Mouse (Mus musculus) cerebellum, adult 2 months (tissue): ENCODE measurements around the gene Atp8b4. TPM values are rescaled to one million over a fixed set of nuclear protein-coding genes. Genes with fewer than 3 reads are reported as not detected.
A peak's percentile ranks its signal among the peaks of the same experiment; 100 is the strongest.

Experiments used
- DNase-seq, 2 experiments: peaks; one replicate each; pipeline ENCODE4 v3.0.0; 2021
- H3K27ac ChIP-seq: fragments of 200-500 bp; 2 replicates; pipeline ENCODE4 v1.5.1; 2012; ENCODE audit warnings: low read length, control low read depth, inconsistent platforms; ENCODE audit not compliant: insufficient read depth
- H3K27me3 ChIP-seq: fragments of 200-500 bp; 2 replicates; pipeline ENCODE4 v1.6.1; 2012; ENCODE audit warnings: inconsistent platforms, mild to moderate bottlenecking, low read length, moderate library complexity; ENCODE audit not compliant: control insufficient read depth, insufficient read depth
- H3K4me1 ChIP-seq: fragments of 200-500 bp; 2 replicates; pipeline ENCODE4 v1.6.1; 2011; ENCODE audit warnings: low read length; ENCODE audit not compliant: control insufficient read depth, insufficient read depth
- H3K4me3 ChIP-seq: fragments of 200-500 bp; replicated peaks from 2 replicates; pipeline ENCODE3; 2011; ENCODE audit warnings: mild to moderate bottlenecking, low read depth, low read length, control low read depth; ENCODE audit not compliant: insufficient read depth
- CTCF ChIP-seq: fragments of 200-500 bp; IDR thresholded peaks from 2 replicates; pipeline ENCODE4 v1.5.1; 2011; ENCODE audit warnings: low read depth, mild to moderate bottlenecking, control low read depth, low read length, moderate library complexity, borderline replicate concordance; ENCODE audit not compliant: insufficient read depth
- POLR2A ChIP-seq: fragments of 200-500 bp; IDR thresholded peaks from 2 replicates; pipeline ENCODE4 v1.6.1; 2011; ENCODE audit warnings: low read length, control low read depth, borderline replicate concordance; ENCODE audit not compliant: insufficient read depth
- WGBS: fragments of 180-500 bp; shearing (Covaris S2); methylation state at CpG from one replicate; pipeline ENCODE4 v1.1.7; 2018; 5-methylcytosine and 5-hydroxymethylcytosine counted together
- polyA plus RNA-seq: library from polyadenylated mRNA; depleted of rRNA; stranded (reverse); fragments of >200 nt; gene quantifications from 2 replicates; pipeline ENCODE4 v1.2.3, GENCODE M21; 2012

Atp8b4 gene
- polyA plus RNA-seq, 1 experiment, result 0.02 TPM

DNA sequence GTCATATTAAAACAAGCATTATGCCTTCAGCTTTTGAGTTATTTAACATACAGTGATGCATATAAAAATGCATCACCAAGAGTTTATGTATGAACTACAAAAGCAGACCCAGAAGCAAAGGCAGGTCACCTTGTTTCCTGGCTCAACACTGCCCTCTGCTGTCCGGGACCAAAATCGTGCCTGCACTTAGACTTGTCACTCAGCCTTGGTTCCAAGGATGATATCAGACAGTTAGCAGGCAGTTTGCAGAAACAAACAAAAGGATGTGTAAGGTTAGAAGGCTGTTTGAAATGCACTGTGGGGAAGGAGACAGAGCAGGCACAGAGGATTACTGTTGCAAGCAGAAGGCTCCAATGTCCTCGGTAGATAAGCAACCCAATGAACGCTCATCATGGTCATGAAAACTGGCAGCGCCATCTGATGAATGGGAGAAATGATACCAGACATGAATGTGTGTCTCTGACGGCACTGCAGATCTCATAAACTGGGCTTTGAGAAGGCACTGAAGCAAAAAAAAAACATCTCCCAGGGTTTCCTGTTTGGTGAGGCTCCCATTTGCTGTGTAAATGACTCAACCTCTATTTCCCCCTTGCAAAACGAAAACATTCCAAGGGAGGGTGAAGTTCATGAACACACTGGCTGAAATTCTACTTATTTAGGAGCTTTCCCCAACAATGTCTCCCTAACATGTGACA lies 137.3 kb downstream of the Atp8b4 start:
- Histone ChIP-seq H3K4me3 (no peak overlapping the region), H3K27me3 (no peaks in the 10 kb centered on the region), H3K27ac (no peak overlapping the region), H3K4me1 (no peaks in the 10 kb centered on the region)
- TF ChIP-seq CTCF (peak; percentile 89), POLR2A (no peak)
- DNase-seq, result peak; percentile 34 to 60
- WGBS, result 52% methylated on average over 7 of the region's 7 CpGs

DNA sequence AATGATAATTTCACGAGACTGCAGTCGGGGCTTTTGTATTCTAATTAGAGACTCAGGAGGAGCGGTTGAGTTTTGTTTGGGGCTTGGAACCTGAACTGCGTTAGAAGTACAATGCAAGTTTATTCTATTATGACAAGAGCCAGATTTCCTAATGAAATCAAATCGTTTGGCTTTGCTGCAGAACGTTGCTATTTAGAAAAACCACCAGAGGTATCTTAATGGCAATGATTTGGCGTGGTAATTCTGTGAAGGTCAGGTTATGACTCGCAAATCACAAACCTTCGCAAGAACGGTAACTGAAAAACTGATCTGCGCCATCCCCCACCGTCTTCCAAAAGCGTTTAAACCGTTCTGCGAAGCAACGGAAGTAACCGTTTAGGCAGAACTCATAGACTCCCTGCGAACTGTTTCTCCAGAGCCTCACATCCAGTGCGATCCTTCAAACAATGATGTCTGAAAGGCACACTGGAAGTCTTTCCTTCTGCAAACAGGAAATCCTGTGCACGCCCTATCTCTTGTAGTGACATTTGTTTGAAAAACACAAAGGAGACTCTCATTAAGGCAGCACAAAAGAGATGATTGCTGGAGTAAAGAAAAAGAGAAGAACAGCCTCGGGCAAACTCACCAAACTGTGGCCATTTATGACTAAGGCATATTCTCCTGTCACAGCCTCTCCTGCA lies 139.2 kb downstream of the Atp8b4 start:
- Histone ChIP-seq H3K4me1 (no peaks in the 10 kb centered on the region), H3K27me3 (no peaks in the 10 kb centered on the region), H3K4me3 (no peak overlapping the region), H3K27ac (no peak overlapping the region)
- 77% methylated on average over 21 of the region's 21 CpGs for WGBS
- no peak for DNase-seq
- TF ChIP-seq POLR2A (no peak), CTCF (no peak)

DNA sequence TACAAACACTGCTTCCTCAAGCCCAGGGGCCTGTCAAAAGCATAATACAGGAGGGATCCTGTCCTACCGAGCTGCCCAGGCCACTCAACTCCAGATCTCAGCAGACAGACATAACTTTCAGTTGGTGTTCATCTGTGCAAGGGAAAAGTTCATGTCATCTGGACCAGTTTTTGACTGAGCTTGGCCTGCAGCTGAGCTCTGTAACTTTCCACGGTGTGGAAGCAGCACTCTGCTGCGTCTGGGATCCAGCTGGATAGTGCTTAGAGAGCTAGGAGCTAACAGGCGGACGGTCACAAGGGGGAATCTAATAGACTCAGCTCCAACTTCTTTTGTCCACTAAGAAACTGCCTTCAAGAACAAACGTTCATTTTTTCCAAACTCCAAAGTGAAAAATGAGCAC lies 139.8 kb downstream of the Atp8b4 start:
- WGBS, result 37% methylated on average over 6 of the region's 6 CpGs
- Histone ChIP-seq H3K4me3 (no peak overlapping the region), H3K4me1 (no peaks in the 10 kb centered on the region), H3K27me3 (no peaks in the 10 kb centered on the region), H3K27ac (no peak overlapping the region)
- no peak for TF ChIP-seq CTCF
- TF ChIP-seq POLR2A, result no peak
- no peak for DNase-seq

DNA sequence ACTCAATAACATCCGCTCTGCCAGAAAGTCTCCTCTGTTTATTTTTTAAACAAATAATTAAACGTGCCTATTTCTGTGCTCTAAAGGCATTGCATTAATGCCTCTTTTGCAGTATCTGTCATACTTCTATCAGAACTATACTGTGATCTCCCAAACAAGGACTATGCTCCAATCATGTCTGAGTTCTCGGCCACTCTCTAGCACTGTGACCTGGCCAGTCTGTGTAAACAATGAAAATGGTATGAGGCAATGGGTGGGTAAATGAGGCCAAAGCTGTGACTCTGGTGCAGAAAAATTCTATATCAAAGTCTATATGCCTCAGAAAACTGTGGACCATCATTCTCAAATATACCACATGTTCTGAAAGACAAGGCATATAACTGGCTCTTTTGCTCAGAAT lies 140.5 kb downstream of the Atp8b4 start:
- no peak for TF ChIP-seq POLR2A
- TF ChIP-seq CTCF, result no peak
- DNase-seq, result no peak
- no peaks in the 10 kb centered on the region for H3K27me3 ChIP-seq
- no peak overlapping the region for H3K27ac ChIP-seq
- H3K4me1 ChIP-seq, result no peaks in the 10 kb centered on the region
- H3K4me3 ChIP-seq, result no peak overlapping the region
- WGBS, result 90% methylated on average over 3 of the region's 3 CpGs

DNA sequence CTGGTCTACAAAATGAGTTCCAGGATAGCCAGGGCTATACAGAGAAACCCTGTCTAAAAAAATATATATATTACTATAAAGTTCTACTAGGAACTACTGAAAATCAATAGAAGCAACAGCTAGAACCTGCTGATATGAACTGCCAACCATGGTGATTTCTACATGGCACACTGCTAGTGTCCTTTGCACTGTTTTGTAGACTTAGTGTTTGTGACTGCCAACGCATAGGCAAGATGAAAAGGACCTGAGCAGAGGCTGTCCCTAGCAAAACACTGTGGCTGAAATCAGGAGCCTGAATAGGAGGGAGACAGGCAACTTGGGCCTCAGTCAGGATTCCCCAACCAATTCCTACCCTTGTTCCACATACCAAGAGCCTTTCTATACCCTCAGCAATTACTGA lies 141.2 kb downstream of the Atp8b4 start:
- TF ChIP-seq POLR2A (no peak), CTCF (no peak)
- Histone ChIP-seq H3K27ac (no peak overlapping the region), H3K4me3 (no peak overlapping the region), H3K4me1 (no peaks in the 10 kb centered on the region), H3K27me3 (no peaks in the 10 kb centered on the region)
- 85% methylated on average over 1 of the region's 1 CpGs for WGBS
- DNase-seq, result no peak

DNA sequence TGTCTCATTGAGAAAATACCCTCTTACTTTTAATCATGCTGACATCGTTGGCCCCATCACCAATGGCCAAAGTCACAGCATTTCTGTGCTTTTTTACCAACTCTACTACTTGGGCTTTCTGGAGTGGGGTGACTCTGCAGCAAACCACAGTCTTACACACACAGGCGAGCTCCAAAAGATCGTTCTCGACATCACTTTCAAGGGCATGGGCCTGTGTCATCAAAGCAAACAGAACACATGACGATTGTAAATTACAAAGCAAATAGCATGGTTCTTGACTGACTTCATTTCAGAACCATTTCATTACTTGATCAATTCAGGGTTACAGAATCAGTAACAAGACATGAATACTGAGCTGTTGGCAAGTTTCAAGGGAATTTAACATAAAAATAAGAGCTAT lies 141.7 kb downstream of the Atp8b4 start:
- WGBS, result 93% methylated on average over 5 of the region's 5 CpGs
- no peak overlapping the region for H3K27ac ChIP-seq
- TF ChIP-seq CTCF, result no peak
- TF ChIP-seq POLR2A, result no peak
- no peak for DNase-seq
- H3K4me1 ChIP-seq, result no peaks in the 10 kb centered on the region
- no peak overlapping the region for H3K4me3 ChIP-seq
- H3K27me3 ChIP-seq, result no peaks in the 10 kb centered on the region

DNA sequence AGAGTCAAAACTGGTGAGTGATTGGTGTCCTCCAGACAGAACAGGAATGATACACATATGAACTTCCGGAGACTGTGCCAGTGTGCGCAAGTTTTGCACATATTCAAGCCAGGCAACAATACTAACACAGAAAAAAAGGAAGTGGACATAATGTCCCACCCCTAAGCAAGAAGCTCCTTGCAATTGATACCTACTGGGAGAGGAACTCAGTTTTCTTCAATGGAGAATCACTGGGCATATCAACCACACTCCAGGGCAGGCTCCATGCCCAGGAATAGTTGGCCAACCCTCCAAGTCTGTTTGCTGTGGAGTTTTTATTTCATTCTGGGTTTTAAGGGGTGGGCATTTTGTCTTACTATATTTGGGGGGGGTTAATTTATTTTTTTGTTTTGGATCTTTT lies 145.2 kb downstream of the Atp8b4 start:
- 96% methylated on average over 2 of the region's 2 CpGs for WGBS
- no peak for DNase-seq
- H3K27me3 ChIP-seq, result no peaks in the 10 kb centered on the region
- no peaks in the 10 kb centered on the region for H3K4me1 ChIP-seq
- H3K4me3 ChIP-seq, result no peak overlapping the region
- TF ChIP-seq CTCF, result no peak
- no peak for TF ChIP-seq POLR2A
- H3K27ac ChIP-seq, result no peak overlapping the region

DNA sequence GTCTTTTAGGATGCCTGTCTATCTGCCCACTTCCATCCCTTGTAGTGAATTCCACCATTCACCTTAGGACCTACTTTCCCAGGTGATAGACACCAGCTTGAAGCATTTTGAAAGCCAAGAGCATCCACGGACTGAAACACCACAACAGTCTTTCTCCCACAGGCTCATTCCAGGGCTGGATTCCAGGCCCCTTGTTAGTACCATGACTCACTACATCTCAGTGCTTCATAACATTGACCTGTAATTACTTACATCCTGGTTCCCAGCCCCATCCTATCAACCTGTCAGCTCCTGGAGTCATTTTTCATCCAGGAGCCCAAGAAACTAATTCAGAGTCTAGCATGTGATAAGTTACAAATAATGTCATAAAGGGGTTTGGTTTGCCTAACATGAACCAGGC lies 148.7 kb downstream of the Atp8b4 start:
- H3K27me3 ChIP-seq, result no peaks in the 10 kb centered on the region
- DNase-seq, result no peak
- H3K27ac ChIP-seq, result no peak overlapping the region
- 64% methylated on average over 1 of the region's 1 CpGs for WGBS
- H3K4me1 ChIP-seq, result no peaks in the 10 kb centered on the region
- H3K4me3 ChIP-seq, result no peak overlapping the region
- TF ChIP-seq CTCF (no peak), POLR2A (no peak)
